Mouse (Mus musculus) embryonic facial prominence, embryonic 14.5 days (tissue): ENCODE measurements at regions not wholly inside any gene's neighbourhood (a gene's known extent, or its start where the extent isn't known, plus 50 kb on each side); places are given as distances from the start of the nearest gene placed in this dataset.
A peak's percentile ranks its signal among the peaks of the same experiment; 100 is the strongest.

ENCODE experiments used
- ATAC-seq: fragments of 200-750 bp; cut with Nextera tagmentation; 2 replicates; pipeline ENCODE4 v1.8.0; 2017; ENCODE audit warnings: low read depth, moderate number of reproducible peaks, moderate TSS enrichment
- DNase-seq: peaks from one replicate; pipeline ENCODE4 v3.0.0-alpha.2; 2015; ENCODE audit warnings: low spot score
- H3K27ac ChIP-seq: fragments of 300-500 bp; sonication (generic); replicated peaks from 2 replicates; pipeline ENCODE4 v1.5.1; 2014; ENCODE audit warnings: low read depth, mild to moderate bottlenecking, low read length, moderate library complexity
- H3K27me3 ChIP-seq: fragments of 300-500 bp; sonication (generic); replicated peaks from 2 replicates; pipeline ENCODE4 v1.6.1; 2014; ENCODE audit warnings: low read length; ENCODE audit not compliant: control insufficient read depth, insufficient read depth
- H3K36me3 ChIP-seq: fragments of 300-500 bp; sonication (generic); 2 replicates; pipeline ENCODE4 v1.6.1; 2014; ENCODE audit warnings: low read length, mixed read lengths; ENCODE audit not compliant: control insufficient read depth, insufficient read depth
- H3K4me1 ChIP-seq: fragments of 300-500 bp; sonication (generic); 2 replicates; pipeline ENCODE4 v1.6.1; 2014; ENCODE audit warnings: antibody characterized with exemption, low read length; ENCODE audit not compliant: control insufficient read depth, insufficient read depth
- H3K4me2 ChIP-seq: fragments of 300-500 bp; sonication (generic); 2 replicates; pipeline ENCODE4 v1.6.1; 2014; ENCODE audit warnings: low read depth, mild to moderate bottlenecking, low read length, moderate library complexity, mixed read lengths
- H3K4me3 ChIP-seq: fragments of 300-500 bp; sonication (generic); 2 replicates; pipeline ENCODE4 v1.5.1; 2014; ENCODE audit warnings: low read depth, mild to moderate bottlenecking, low read length
- H3K9ac ChIP-seq: fragments of 300-500 bp; sonication (generic); 2 replicates; pipeline ENCODE4 v1.6.1; 2014; ENCODE audit warnings: low read depth, mild to moderate bottlenecking, low read length, moderate library complexity, mixed read lengths
- H3K9me3 ChIP-seq: fragments of 300-500 bp; sonication (generic); 2 replicates; pipeline ENCODE4 v1.6.1; 2016; ENCODE audit warnings: low read length; ENCODE audit not compliant: control insufficient read depth
- WGBS: fragments of 180-500 bp; shearing (Covaris S2); extraction: QIAGEN DNeasy Blood & Tissue Kit; methylation state at CpG from one replicate; pipeline ENCODE4 v1.1.7; 2014; 5-methylcytosine and 5-hydroxymethylcytosine counted together

- Histone ChIP-seq H3K9ac (no peak overlapping the region), H3K27ac (peak overlapping the region; percentile 70), H3K27me3 (no peaks in the 10 kb centered on the region), H3K9me3 (no peaks in the 10 kb centered on the region), H3K4me2 (no peak overlapping the region), H3K4me3 (no peak overlapping the region), H3K4me1 (peaks cover 27% of the 10 kb centered on the region; the same call in 1 of the 2 replicates), H3K36me3 (no peaks in the 10 kb centered on the region)
- peak; percentile 86 for DNase-seq
- ATAC-seq = peak; percentile 71; the same call in 1 of the 2 replicates
- WGBS = 56% methylated on average over 2 of the region's 2 CpGs
Observed at GRCm38 (mm10) chr19:26475754-26476153, 129.1 kb upstream of the Smarca2 start.

- Histone ChIP-seq H3K27me3 (no peaks in the 10 kb centered on the region), H3K36me3 (no peaks in the 10 kb centered on the region), H3K4me2 (no peak overlapping the region), H3K9me3 (no peaks in the 10 kb centered on the region), H3K4me3 (no peak overlapping the region), H3K9ac (no peak overlapping the region), H3K27ac (no peak overlapping the region), H3K4me1 (peaks cover 23% of the 10 kb centered on the region; the same call in 1 of the 2 replicates)
- ATAC-seq = no peak
- DNase-seq = no peak
- 66% methylated on average over 16 of the region's 16 CpGs for WGBS
Observed at GRCm38 (mm10) chr19:26478055-26478737, 126.7 kb upstream of the Smarca2 start.

DNA sequence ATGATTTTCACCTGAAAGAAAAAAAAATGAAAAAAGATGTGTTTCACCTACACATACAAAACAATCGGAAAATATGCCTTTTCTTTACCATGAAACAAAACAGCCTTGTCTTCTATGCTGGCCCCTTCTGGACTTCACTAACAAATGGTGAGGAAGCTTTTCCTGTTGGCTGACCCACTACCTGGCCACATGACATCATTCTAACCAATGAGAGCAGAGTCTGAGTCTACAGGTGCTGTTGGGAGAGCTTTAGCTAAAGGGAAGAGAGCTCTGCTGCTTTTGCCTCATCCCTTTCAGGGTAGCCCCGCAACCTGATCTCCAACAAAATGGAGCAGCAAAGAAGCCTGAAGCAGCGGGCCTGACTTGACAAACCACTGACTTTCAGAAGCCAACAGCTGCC, 120.5 kb upstream of the Smarca2 start:
- H3K9ac ChIP-seq = no peak overlapping the region
- H3K36me3 ChIP-seq = no peaks in the 10 kb centered on the region
- H3K27ac ChIP-seq = no peak overlapping the region
- no peak overlapping the region for H3K4me3 ChIP-seq
- 65% methylated on average over 3 of the region's 3 CpGs for WGBS
- no peak overlapping the region for H3K4me2 ChIP-seq
- H3K9me3 ChIP-seq = no peaks in the 10 kb centered on the region
- H3K4me1 ChIP-seq = no peaks in the 10 kb centered on the region
- H3K27me3 ChIP-seq = no peaks in the 10 kb centered on the region
- no peak for ATAC-seq
- no peak for DNase-seq

DNA sequence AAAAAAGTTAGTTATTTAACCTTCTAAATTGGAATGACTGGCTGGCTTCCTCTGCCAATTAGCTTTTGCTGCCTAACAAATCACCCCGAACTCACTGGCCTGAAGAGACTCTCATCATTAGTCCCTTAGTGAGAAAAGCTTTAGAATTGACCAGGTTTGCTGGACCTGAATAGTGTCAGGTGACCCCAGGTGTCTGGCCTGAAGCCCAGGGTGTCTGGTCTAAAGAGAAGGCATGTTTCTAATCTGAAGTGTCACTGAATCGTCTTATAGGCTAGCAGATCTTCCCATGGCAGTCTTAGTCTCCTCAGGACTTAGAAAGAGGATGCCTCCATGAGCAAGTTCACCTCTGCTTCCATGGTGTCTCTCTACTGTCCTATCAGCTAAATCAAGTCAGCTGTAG, 112.0 kb upstream of the Smarca2 start:
- Histone ChIP-seq H3K4me1 (no peaks in the 10 kb centered on the region), H3K36me3 (no peaks in the 10 kb centered on the region), H3K4me3 (no peak overlapping the region), H3K9ac (no peak overlapping the region), H3K27me3 (no peaks in the 10 kb centered on the region), H3K9me3 (no peaks in the 10 kb centered on the region), H3K27ac (no peak overlapping the region), H3K4me2 (no peak overlapping the region)
- ATAC-seq = no peak
- DNase-seq = no peak
- WGBS = 49% methylated on average over 2 of the region's 2 CpGs

GRCm38 (mm10) chr19:26501064-26501463, 103.8 kb upstream of the Smarca2 start:
- Histone ChIP-seq H3K9ac (no peak overlapping the region), H3K9me3 (peaks cover 9% of the 10 kb centered on the region; the same call in 1 of the 2 replicates), H3K4me2 (no peak overlapping the region), H3K4me3 (no peak overlapping the region), H3K27ac (no peak overlapping the region), H3K4me1 (no peaks in the 10 kb centered on the region), H3K27me3 (no peaks in the 10 kb centered on the region), H3K36me3 (no peaks in the 10 kb centered on the region)
- no peak for ATAC-seq
- DNase-seq = no peak

GRCm38 (mm10) chr19:26504027-26504426, 100.8 kb upstream of the Smarca2 start:
- Histone ChIP-seq H3K36me3 (no peaks in the 10 kb centered on the region), H3K4me2 (no peak overlapping the region), H3K4me3 (no peak overlapping the region), H3K9ac (no peak overlapping the region), H3K9me3 (peaks cover 9% of the 10 kb centered on the region; the same call in 1 of the 2 replicates), H3K27me3 (no peaks in the 10 kb centered on the region), H3K4me1 (peaks cover 8% of the 10 kb centered on the region; the same call in 1 of the 2 replicates), H3K27ac (no peak overlapping the region)
- ATAC-seq = no peak
- DNase-seq = no peak
- WGBS = 87% methylated on average over 2 of the region's 2 CpGs

DNA sequence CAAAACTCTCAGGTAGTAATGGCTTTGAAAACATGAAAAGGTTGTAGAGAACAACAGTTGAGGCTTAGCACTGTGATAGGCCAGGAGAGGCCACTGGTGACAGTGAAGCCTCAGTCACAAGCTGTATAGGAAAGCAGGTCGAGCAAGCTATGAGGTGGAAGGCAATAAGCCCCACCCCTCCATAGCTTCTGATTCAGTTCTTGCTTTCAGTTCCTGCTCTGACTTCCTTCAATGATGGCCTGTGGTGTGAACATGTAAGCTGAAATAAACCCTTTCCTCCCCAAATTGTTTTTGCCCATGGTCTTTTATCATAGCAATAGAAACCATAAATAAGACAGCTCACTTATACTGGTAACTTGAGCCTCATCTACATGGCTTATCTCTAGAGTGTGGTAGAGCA, 98.0 kb upstream of the Smarca2 start:
- Histone ChIP-seq H3K4me2 (no peak overlapping the region), H3K4me3 (no peak overlapping the region), H3K9ac (no peak overlapping the region), H3K4me1 (peaks cover 15% of the 10 kb centered on the region), H3K36me3 (no peaks in the 10 kb centered on the region), H3K27me3 (no peaks in the 10 kb centered on the region), H3K9me3 (peaks cover 9% of the 10 kb centered on the region; the same call in 1 of the 2 replicates), H3K27ac (no peak overlapping the region)
- DNase-seq (no peak), ATAC-seq (no peak)
- 64% methylated on average over 1 of the region's 1 CpGs for WGBS

DNA sequence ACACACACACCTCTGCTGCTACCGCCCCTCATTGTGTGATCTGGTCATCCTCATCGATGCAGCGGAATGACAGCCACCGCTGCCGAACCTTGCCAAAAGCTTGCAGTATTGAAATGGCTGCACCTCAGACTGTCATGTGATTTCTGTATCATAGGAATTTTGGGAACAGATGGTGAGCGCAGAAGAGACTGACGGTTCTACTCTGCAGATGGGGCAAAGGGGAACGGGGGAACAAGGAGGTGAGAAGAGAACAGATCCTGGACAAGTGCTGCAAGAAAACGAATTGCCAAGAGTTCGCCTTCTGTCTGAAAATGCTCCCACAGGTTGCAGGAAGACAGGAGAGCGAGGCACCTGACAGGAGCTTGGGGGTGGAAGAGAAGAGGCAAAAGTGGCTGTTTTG, 96.9 kb upstream of the Smarca2 start:
- Histone ChIP-seq H3K4me2 (no peak overlapping the region), H3K27me3 (no peaks in the 10 kb centered on the region), H3K27ac (no peak overlapping the region), H3K9ac (no peak overlapping the region), H3K36me3 (no peaks in the 10 kb centered on the region), H3K4me3 (no peak overlapping the region), H3K9me3 (peaks cover 9% of the 10 kb centered on the region; the same call in 1 of the 2 replicates), H3K4me1 (peaks cover 15% of the 10 kb centered on the region)
- ATAC-seq = no peak
- DNase-seq = no peak
- 70% methylated on average over 11 of the region's 11 CpGs for WGBS

GRCm38 (mm10) chr19:26508616-26509015, 96.2 kb upstream of the Smarca2 start:
- Histone ChIP-seq H3K4me1 (peaks cover 15% of the 10 kb centered on the region), H3K27ac (no peak overlapping the region), H3K9me3 (peaks cover 9% of the 10 kb centered on the region; the same call in 1 of the 2 replicates), H3K4me2 (peak overlapping the region; percentile 15; the same call in 1 of the 2 replicates), H3K4me3 (no peak overlapping the region), H3K36me3 (no peaks in the 10 kb centered on the region), H3K27me3 (no peaks in the 10 kb centered on the region), H3K9ac (no peak overlapping the region)
- no peak for ATAC-seq
- WGBS = 33% methylated on average over 7 of the region's 7 CpGs
- DNase-seq = peak; percentile 41
